Mouse (Mus musculus): ENCODE measurements around the gene Nrip2. TPM values are rescaled to one million over a fixed set of nuclear protein-coding genes. Genes with fewer than 3 reads are reported as not detected.

The Nrip2 gene
- polyA plus RNA-seq, 2 experiments = 0.70 to 1.5 TPM

GRCm38 (mm10) chr6:128366466-128366865 is 32.6 kb upstream of the Nrip2 start:
- Histone ChIP-seq H3K4me1 (replicated peaks; ENCODE audit: control insufficient read depth in 2 of 2, insufficient read depth in 2 of 2, low read length in 1 of 2) (peaks cover 0 to 6% of the 10 kb centered on the region in 2 experiments; a peak in 3 of 4 replicates), H3K9me3 (ENCODE audit: control insufficient read depth, low read length) (no peaks in the 10 kb centered on the region), H3K9ac (replicated peaks) (no peak overlapping the region), H3K27ac (no peak overlapping the region), H3K4me2 (ENCODE audit: low read depth) (no peak overlapping the region), H3K27me3 (ENCODE audit: control insufficient read depth, insufficient read depth, low read length) (no peaks in the 10 kb centered on the region), H3K36me3 (replicated peaks; ENCODE audit: control insufficient read depth, insufficient read depth, low read depth) (peaks cover 45% of the 10 kb centered on the region), H3K4me3 (ENCODE audit: insufficient read depth in 1 of 2, low read depth in 2 of 2, low read length in 2 of 2) (no peak overlapping the region)
- no peak for DNase-seq (ENCODE audit: low read depth in 3 of 3, low spot score in 3 of 3)
- WGBS (ENCODE audit: insufficient replicate concordance) = 82% methylated on average over 5 of the region's 5 CpGs
- ATAC-seq (ENCODE audit: insufficient read depth) = no peak
- TF ChIP-seq EP300 (IDR thresholded peaks at IDR 0.05; ENCODE audit: low read depth) (no peak), CTCF (IDR thresholded peaks at IDR 0.05; ENCODE audit: low read depth) (no peak)

GRCm38 (mm10) chr6:128370040-128370439 is 29.1 kb upstream of the Nrip2 start:
- Histone ChIP-seq H3K4me3 (ENCODE audit: insufficient read depth in 1 of 2, low read depth in 2 of 2, low read length in 2 of 2) (no peak overlapping the region), H3K36me3 (replicated peaks; ENCODE audit: control insufficient read depth, insufficient read depth, low read depth) (peaks cover 75% of the 10 kb centered on the region), H3K9ac (replicated peaks) (no peak overlapping the region), H3K27ac (no peak overlapping the region), H3K9me3 (ENCODE audit: control insufficient read depth, low read length) (no peaks in the 10 kb centered on the region), H3K4me2 (ENCODE audit: low read depth) (no peak overlapping the region), H3K27me3 (ENCODE audit: control insufficient read depth, insufficient read depth, low read length) (no peaks in the 10 kb centered on the region), H3K4me1 (replicated peaks; ENCODE audit: control insufficient read depth in 2 of 2, insufficient read depth in 2 of 2, low read length in 1 of 2) (no peaks in the 10 kb centered on the region)
- 83% methylated on average over 5 of the region's 5 CpGs for WGBS (ENCODE audit: insufficient replicate concordance)
- TF ChIP-seq EP300 (IDR thresholded peaks at IDR 0.05; ENCODE audit: low read depth) (no peak), CTCF (IDR thresholded peaks at IDR 0.05; ENCODE audit: low read depth) (no peak)
- ATAC-seq (ENCODE audit: insufficient read depth) (peak; percentile 27; the same call in 1 of the 2 replicates), DNase-seq (ENCODE audit: low read depth in 3 of 3, low spot score in 3 of 3) (no peak)

- H3K4me1 ChIP-seq (replicated peaks; ENCODE audit: control insufficient read depth in 2 of 2, insufficient read depth in 2 of 2, low read length in 1 of 2) = no peaks in the 10 kb centered on the region
- no peak for ATAC-seq (ENCODE audit: insufficient read depth)
- H3K36me3 ChIP-seq (replicated peaks; ENCODE audit: control insufficient read depth, insufficient read depth, low read depth) = peaks cover 39% of the 10 kb centered on the region
- no peak within 1 kb of the TSS for H3K27ac ChIP-seq
- no peak within 1 kb of the TSS for H3K4me3 ChIP-seq (ENCODE audit: insufficient read depth in 1 of 2, low read depth in 2 of 2, low read length in 2 of 2)
- WGBS (ENCODE audit: insufficient replicate concordance) = 73% methylated on average over 6 of the region's 6 CpGs
- no peaks in the 10 kb centered on the region for H3K9me3 ChIP-seq (ENCODE audit: control insufficient read depth, low read length)
- no peak within 1 kb of the TSS for H3K9ac ChIP-seq (replicated peaks)
- TF ChIP-seq CTCF (IDR thresholded peaks at IDR 0.05; ENCODE audit: low read depth) (no peak), EP300 (IDR thresholded peaks at IDR 0.05; ENCODE audit: low read depth) (no peak)
- no peak within 1 kb of the TSS for H3K4me2 ChIP-seq (ENCODE audit: low read depth)
- DNase-seq (ENCODE audit: low read depth in 3 of 3, low spot score in 3 of 3) = no peak
- no peaks in the 10 kb centered on the region for H3K27me3 ChIP-seq (ENCODE audit: control insufficient read depth, insufficient read depth, low read length)
Measured at GRCm38 (mm10) chr6:128375192-128375591, 23.9 kb upstream of the Nrip2 start, which contains the start of the genes Tex52 and Gm44596. TSS of gene Tex52 (plus strand) at chr6:128375456. TSS of gene Gm44596 (plus strand) at chr6:128375503.

- H3K9ac ChIP-seq (replicated peaks) = no peak overlapping the region
- H3K9me3 ChIP-seq (ENCODE audit: control insufficient read depth, low read length) = no peaks in the 10 kb centered on the region
- 71% methylated on average over 17 of the region's 17 CpGs for WGBS (ENCODE audit: insufficient replicate concordance)
- ATAC-seq (ENCODE audit: insufficient read depth) (no peak), DNase-seq (ENCODE audit: low read depth in 3 of 3, low spot score in 3 of 3) (no peak)
- H3K4me1 ChIP-seq (replicated peaks; ENCODE audit: control insufficient read depth in 2 of 2, insufficient read depth in 2 of 2, low read length in 1 of 2) = no peaks in the 10 kb centered on the region
- no peak overlapping the region for H3K4me2 ChIP-seq (ENCODE audit: low read depth)
- TF ChIP-seq EP300 (IDR thresholded peaks at IDR 0.05; ENCODE audit: low read depth) (no peak), CTCF (IDR thresholded peaks at IDR 0.05; ENCODE audit: low read depth) (no peak)
- H3K27me3 ChIP-seq (ENCODE audit: control insufficient read depth, insufficient read depth, low read length) = no peaks in the 10 kb centered on the region
- H3K4me3 ChIP-seq (ENCODE audit: insufficient read depth in 1 of 2, low read depth in 2 of 2, low read length in 2 of 2) = no peak overlapping the region
- peaks cover 29% of the 10 kb centered on the region for H3K36me3 ChIP-seq (replicated peaks; ENCODE audit: control insufficient read depth, insufficient read depth, low read depth)
- no peak overlapping the region for H3K27ac ChIP-seq
Measured at GRCm38 (mm10) chr6:128376371-128377085, 22.6 kb upstream of the Nrip2 start.

- no peak for ATAC-seq (ENCODE audit: insufficient read depth)
- TF ChIP-seq CTCF (IDR thresholded peaks at IDR 0.05; ENCODE audit: low read depth) (no peak), EP300 (IDR thresholded peaks at IDR 0.05; ENCODE audit: low read depth) (no peak)
- WGBS (ENCODE audit: insufficient replicate concordance) = 55% methylated on average over 16 of the region's 16 CpGs
Measured at GRCm38 (mm10) chr6:128379636-128380035, 19.5 kb upstream of the Nrip2 start.

More at GRCm38 (mm10) chr6:128379636-128380035, 19.5 kb upstream of the Nrip2 start:
- Histone ChIP-seq H3K9me3 (ENCODE audit: control insufficient read depth, low read length) (no peaks in the 10 kb centered on the region), H3K4me1 (replicated peaks; ENCODE audit: control insufficient read depth in 2 of 2, insufficient read depth in 2 of 2, low read length in 1 of 2) (no peaks in the 10 kb centered on the region), H3K36me3 (replicated peaks; ENCODE audit: control insufficient read depth, insufficient read depth, low read depth) (no peaks in the 10 kb centered on the region), H3K4me3 (ENCODE audit: insufficient read depth in 1 of 2, low read depth in 2 of 2, low read length in 2 of 2) (no peak overlapping the region), H3K27me3 (ENCODE audit: control insufficient read depth, insufficient read depth, low read length) (no peaks in the 10 kb centered on the region), H3K4me2 (ENCODE audit: low read depth) (no peak overlapping the region), H3K27ac (no peak overlapping the region), H3K9ac (replicated peaks) (no peak overlapping the region)
- no peak for DNase-seq (ENCODE audit: low read depth in 3 of 3, low spot score in 3 of 3)
